ENCODE assay signal across 12 mouse cellular contexts in the genomic region with DNA sequence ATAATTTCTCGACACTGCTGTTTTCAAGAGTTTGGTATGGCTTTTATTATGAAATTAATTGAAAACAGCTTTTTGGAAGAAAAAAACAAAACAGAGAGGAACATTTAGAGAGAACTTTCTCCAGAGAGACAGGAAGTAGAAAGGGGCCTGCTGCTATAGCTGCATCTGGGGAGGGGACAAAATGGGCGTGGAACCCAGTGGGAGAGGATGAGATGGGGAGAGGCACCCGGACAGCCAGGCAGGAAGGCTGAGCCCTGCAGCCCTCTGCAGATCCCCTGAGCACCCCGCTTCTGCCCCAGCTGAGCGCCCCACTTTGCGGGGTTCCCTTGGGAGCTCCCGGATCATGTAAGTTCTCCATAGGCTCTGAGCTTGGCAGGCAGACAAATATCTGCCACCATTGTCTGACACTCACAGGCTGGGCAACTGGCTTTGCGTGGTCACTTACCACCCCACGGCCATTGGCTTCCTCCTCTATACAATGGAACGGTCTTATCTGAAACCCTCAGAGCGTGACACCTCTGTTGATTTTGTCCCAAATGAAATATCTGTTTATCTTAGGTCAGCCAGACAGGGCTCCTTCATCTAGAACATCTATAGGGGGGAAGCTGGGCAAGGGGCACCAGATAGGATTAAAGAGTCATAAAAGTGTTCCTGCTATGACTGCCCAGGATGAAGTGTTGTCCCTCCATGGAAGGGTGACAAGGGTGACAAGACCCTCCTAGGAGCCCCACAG. TPM values are rescaled to one million over a fixed set of nuclear protein-coding genes. Genes with fewer than 3 reads are reported as not detected.
DNase-seq lines count a peak whose midpoint lies in the region; ATAC-seq and TF ChIP-seq lines count a peak whose summit lies in the region.
"Had no signal": no experiment of that assay in that cellular context is flagged by ENCODE, and none has a peak within 500 bp of the region (broad histone marks: within the 10 kb centered on the region; RNA-seq: fewer than 3 reads in every experiment).

No protein-coding gene starts in this region.

- H3K4me1 ChIP-seq in lung, postnatal 0 days (ENCODE audit: insufficient read depth, low read depth, low read length) = no peaks in the 10 kb centered on the region
- H3K4me1 ChIP-seq in embryonic facial prominence, embryonic 12.5 days = peaks cover 17% of the 10 kb centered on the region; the same call in 1 of the 2 replicates
- peaks cover 9% of the 10 kb centered on the region for H3K4me1 ChIP-seq in heart, embryonic 15.5 days (replicated peaks)
- no peaks in the 10 kb centered on the region for H3K4me1 ChIP-seq in forebrain, embryonic 14.5 days (ENCODE audit: control insufficient read depth, insufficient read depth, low read length)
- H3K4me1 ChIP-seq in forebrain, embryonic 12.5 days = no peaks in the 10 kb centered on the region

- 37% methylated on average over 11 of the region's 11 CpGs for WGBS in lung, postnatal 0 days
- WGBS in embryonic facial prominence, embryonic 12.5 days = 55% methylated on average over 11 of the region's 11 CpGs
- 43% methylated on average over 11 of the region's 11 CpGs for WGBS in heart, embryonic 15.5 days
- 78% methylated on average over 11 of the region's 11 CpGs for WGBS in forebrain, embryonic 14.5 days
- WGBS in forebrain, embryonic 12.5 days = 75% methylated on average over 11 of the region's 11 CpGs

- no peak for TF ChIP-seq CTCF in lung, postnatal 0 days (IDR thresholded peaks at IDR 0.05)

- H3K27ac ChIP-seq in lung, postnatal 0 days (ENCODE audit: low read length) = no peak overlapping the region
- peak overlapping the region; percentile 79 for H3K27ac ChIP-seq in embryonic facial prominence, embryonic 12.5 days
- H3K27ac ChIP-seq in heart, embryonic 15.5 days = 0 out of 2 replicates have a peak overlapping the region, but pooled peaks have one; percentile 0
- H3K27ac ChIP-seq in forebrain, embryonic 14.5 days (ENCODE audit: low read depth, low read length) = no peak overlapping the region
- no peak overlapping the region for H3K27ac ChIP-seq in forebrain, embryonic 12.5 days

- ATAC-seq in lung, postnatal 0 days = 0 out of 2 replicates have a peak, but pooled peaks have one; percentile 19
- no peak for ATAC-seq in embryonic facial prominence, embryonic 12.5 days (ENCODE audit: insufficient number of reproducible peaks, insufficient read depth, low FRiP score, low TSS enrichment)
- ATAC-seq in heart, embryonic 15.5 days (replicated peaks; ENCODE audit: insufficient number of reproducible peaks, insufficient read depth, low FRiP score, low read depth) = no peak
- no peak for ATAC-seq in forebrain, embryonic 14.5 days
- ATAC-seq in forebrain, embryonic 12.5 days (ENCODE audit: low FRiP score) = no peak
- ATAC-seq: liver, postnatal 0 days had no signal

- H3K9ac ChIP-seq in lung, postnatal 0 days (replicated peaks; ENCODE audit: low read depth) = no peak overlapping the region
- H3K9ac ChIP-seq in embryonic facial prominence, embryonic 12.5 days = no peak overlapping the region
- H3K9ac ChIP-seq in heart, embryonic 15.5 days = no peak overlapping the region
- H3K9ac ChIP-seq in forebrain, embryonic 14.5 days (ENCODE audit: low read length) = no peak overlapping the region
- no peak overlapping the region for H3K9ac ChIP-seq in forebrain, embryonic 12.5 days
- H3K9ac ChIP-seq: liver, postnatal 0 days had no signal

- H3K36me3 ChIP-seq in lung, postnatal 0 days (ENCODE audit: insufficient read depth, low read length) = no peaks in the 10 kb centered on the region
- H3K36me3 ChIP-seq in embryonic facial prominence, embryonic 12.5 days = no peaks in the 10 kb centered on the region
- no peaks in the 10 kb centered on the region for H3K36me3 ChIP-seq in heart, embryonic 15.5 days
- no peaks in the 10 kb centered on the region for H3K36me3 ChIP-seq in forebrain, embryonic 14.5 days (ENCODE audit: control insufficient read depth, insufficient read depth, low read length)
- H3K36me3 ChIP-seq in forebrain, embryonic 12.5 days (replicated peaks) = no peaks in the 10 kb centered on the region
- H3K36me3 ChIP-seq: G1E had no signal

- TF ChIP-seq EP300 in lung, postnatal 0 days (IDR thresholded peaks at IDR 0.05) = no peak

- H3K4me2 ChIP-seq in lung, postnatal 0 days (replicated peaks; ENCODE audit: low read depth, low read length) = no peak overlapping the region
- no peak overlapping the region for H3K4me2 ChIP-seq in embryonic facial prominence, embryonic 12.5 days (replicated peaks)
- no peak overlapping the region for H3K4me2 ChIP-seq in heart, embryonic 15.5 days
- no peak overlapping the region for H3K4me2 ChIP-seq in forebrain, embryonic 14.5 days (ENCODE audit: low read length)
- H3K4me2 ChIP-seq in forebrain, embryonic 12.5 days = no peak overlapping the region

- no peak overlapping the region for H3K4me3 ChIP-seq in lung, postnatal 0 days (ENCODE audit: low read depth, low read length)
- H3K4me3 ChIP-seq in embryonic facial prominence, embryonic 12.5 days = no peak overlapping the region
- no peak overlapping the region for H3K4me3 ChIP-seq in heart, embryonic 15.5 days
- H3K4me3 ChIP-seq in forebrain, embryonic 14.5 days (ENCODE audit: low read depth, low read length) = no peak overlapping the region
- H3K4me3 ChIP-seq in forebrain, embryonic 12.5 days (replicated peaks) = no peak overlapping the region

- no peaks in the 10 kb centered on the region for H3K9me3 ChIP-seq in lung, postnatal 0 days (ENCODE audit: low read length)
- no peaks in the 10 kb centered on the region for H3K9me3 ChIP-seq in embryonic facial prominence, embryonic 12.5 days
- H3K9me3 ChIP-seq in heart, embryonic 15.5 days (replicated peaks) = no peaks in the 10 kb centered on the region
- no peaks in the 10 kb centered on the region for H3K9me3 ChIP-seq in forebrain, embryonic 14.5 days (replicated peaks; ENCODE audit: control insufficient read depth, low read length)
- no peaks in the 10 kb centered on the region for H3K9me3 ChIP-seq in forebrain, embryonic 12.5 days
- H3K9me3 ChIP-seq: G1E had no signal

- no peaks in the 10 kb centered on the region for H3K27me3 ChIP-seq in lung, postnatal 0 days (replicated peaks; ENCODE audit: insufficient read depth, low read length)
- H3K27me3 ChIP-seq in embryonic facial prominence, embryonic 12.5 days = no peaks in the 10 kb centered on the region
- H3K27me3 ChIP-seq in heart, embryonic 15.5 days = no peaks in the 10 kb centered on the region
- H3K27me3 ChIP-seq in forebrain, embryonic 14.5 days (replicated peaks; ENCODE audit: control insufficient read depth, insufficient read depth, low read length) = no peaks in the 10 kb centered on the region
- H3K27me3 ChIP-seq in forebrain, embryonic 12.5 days = no peaks in the 10 kb centered on the region

- DNase-seq in lung, postnatal 0 days (ENCODE audit: low spot score) = peak; percentile 23
- no peak for DNase-seq in lung, postnatal 25 days (ENCODE audit: low spot score)
- peak; percentile 53 for DNase-seq in skeletal muscle tissue, adult 2 months (ENCODE audit: low read depth, low spot score)
- no peak for DNase-seq in forebrain, embryonic 14.5 days (ENCODE audit: low spot score)
- DNase-seq: adrenal gland, postnatal 10 days; cerebellum, adult 2 months; layer of hippocampus, postnatal 36 days; liver, postnatal 0 days had no signal

RNA-seq across cellular contexts. Expression of gene Anpep, which starts 2.5 kb away (rescaled TPM):
- polyA plus RNA-seq in lung, postnatal 0 days (2015; fragmentation: Nextera tagmentation; extraction: Ambion mirVana) = 11.6 TPM in 2 replicates
- 5.2 and 7.6 TPM in 2 replicates for polyA plus RNA-seq in embryonic facial prominence, embryonic 12.5 days (2016; fragmentation: Nextera tagmentation; extraction: Ambion mirVana)
- 8.6 and 11.8 TPM in 2 replicates for polyA plus RNA-seq in heart, embryonic 15.5 days (2015; fragmentation: Nextera tagmentation; extraction: Ambion mirVana)
- 2.7 and 4.2 TPM in 2 replicates for polyA plus RNA-seq in forebrain, embryonic 14.5 days (2014; fragmentation: Nextera tagmentation; extraction: Ambion mirVana)
- polyA plus RNA-seq in forebrain, embryonic 12.5 days (2016; fragmentation: Nextera tagmentation; extraction: Ambion mirVana) = 1.9 and 2.9 TPM in 2 replicates
- polyA plus RNA-seq: G1E had no signal

RNA-seq across cellular contexts. Expression of gene Mesp2, which starts 47.8 kb away (rescaled TPM):
- 0.92 and 0.99 TPM in 2 replicates for polyA plus RNA-seq in lung, postnatal 0 days (2015; fragmentation: Nextera tagmentation; extraction: Ambion mirVana)
- 0.15 and 0.22 TPM in 2 replicates for polyA plus RNA-seq in embryonic facial prominence, embryonic 12.5 days (2016; fragmentation: Nextera tagmentation; extraction: Ambion mirVana)
- 0.20 and 0.23 TPM in 2 replicates for polyA plus RNA-seq in heart, embryonic 15.5 days (2015; fragmentation: Nextera tagmentation; extraction: Ambion mirVana)
- 1.9 and 2.2 TPM in 2 replicates for polyA plus RNA-seq in forebrain, embryonic 14.5 days (2014; fragmentation: Nextera tagmentation; extraction: Ambion mirVana)
- polyA plus RNA-seq in forebrain, embryonic 12.5 days (2016; fragmentation: Nextera tagmentation; extraction: Ambion mirVana) = 0.46 and 0.75 TPM in 2 replicates
- polyA plus RNA-seq: G1E had no signal

Comparison
In these comparisons a context has a peak if more than half of its experiments do, and no peak if none do; other contexts are left out.
1. DNase-seq: peak in lung, postnatal 0 days (single experiment) and skeletal muscle tissue, adult 2 months (single experiment); none in lung, postnatal 25 days (single experiment) and forebrain, embryonic 14.5 days (single experiment).
2. H3K27ac ChIP-seq: peak in embryonic facial prominence, embryonic 12.5 days (single experiment) and heart, embryonic 15.5 days (single experiment); none in lung, postnatal 0 days (single experiment), forebrain, embryonic 14.5 days (single experiment) and forebrain, embryonic 12.5 days (single experiment).